Mouse (Mus musculus) hindbrain, embryonic 12.5 days (tissue): ENCODE results near the gene Lamc2. TPM values are rescaled to one million over a fixed set of nuclear protein-coding genes. Genes with fewer than 3 reads are reported as not detected.
A peak's percentile ranks its signal among the peaks of the same experiment; 100 is the strongest.

Experiments
- ATAC-seq: fragments of 200-750 bp; cut with Nextera tagmentation; 2 replicates; pipeline ENCODE4 v1.8.0; 2017; ENCODE audit warnings: moderate TSS enrichment; ENCODE audit not compliant: low FRiP score
- H3K27ac ChIP-seq: fragments of 300-500 bp; sonication (generic); 2 replicates; pipeline ENCODE4 v1.5.1; 2016; ENCODE audit warnings: mild to moderate bottlenecking
- H3K27me3 ChIP-seq: fragments of 300-500 bp; sonication (generic); 2 replicates; pipeline ENCODE4 v1.6.1; 2016; ENCODE audit warnings: mild to moderate bottlenecking
- H3K36me3 ChIP-seq: fragments of 300-500 bp; sonication (generic); 2 replicates; pipeline ENCODE4 v1.6.1; 2016; ENCODE audit warnings: mild to moderate bottlenecking
- H3K4me1 ChIP-seq: fragments of 300-500 bp; sonication (generic); 2 replicates; pipeline ENCODE4 v1.6.1; 2016
- H3K4me2 ChIP-seq: fragments of 300-500 bp; sonication (generic); replicated peaks from 2 replicates; pipeline ENCODE4 v1.6.1; 2016; ENCODE audit warnings: mild to moderate bottlenecking
- H3K4me3 ChIP-seq: fragments of 300-500 bp; sonication (generic); 2 replicates; pipeline ENCODE4 v1.5.1; 2016; ENCODE audit warnings: mild to moderate bottlenecking
- H3K9ac ChIP-seq: fragments of 300-500 bp; sonication (generic); 2 replicates; pipeline ENCODE4 v1.6.1; 2016; ENCODE audit warnings: mild to moderate bottlenecking, moderate library complexity
- H3K9me3 ChIP-seq: fragments of 300-500 bp; sonication (generic); replicated peaks from 2 replicates; pipeline ENCODE4 v1.6.1; 2016; ENCODE audit warnings: mild to moderate bottlenecking
- WGBS: fragments of 180-500 bp; shearing (Covaris S2); methylation state at CpG from one replicate; pipeline ENCODE4 v1.1.7; 2016; 5-methylcytosine and 5-hydroxymethylcytosine counted together
- polyA plus RNA-seq: library from polyadenylated mRNA; unstranded; fragments of >200 nt; fragmentation: Nextera tagmentation; extraction: Ambion mirVana; gene quantifications from 2 replicates; pipeline ENCODE4 v1.2.1, GENCODE M21; 2016

Lamc2 gene
- 1.6 and 2.1 TPM in 2 replicates for polyA plus RNA-seq

DNA sequence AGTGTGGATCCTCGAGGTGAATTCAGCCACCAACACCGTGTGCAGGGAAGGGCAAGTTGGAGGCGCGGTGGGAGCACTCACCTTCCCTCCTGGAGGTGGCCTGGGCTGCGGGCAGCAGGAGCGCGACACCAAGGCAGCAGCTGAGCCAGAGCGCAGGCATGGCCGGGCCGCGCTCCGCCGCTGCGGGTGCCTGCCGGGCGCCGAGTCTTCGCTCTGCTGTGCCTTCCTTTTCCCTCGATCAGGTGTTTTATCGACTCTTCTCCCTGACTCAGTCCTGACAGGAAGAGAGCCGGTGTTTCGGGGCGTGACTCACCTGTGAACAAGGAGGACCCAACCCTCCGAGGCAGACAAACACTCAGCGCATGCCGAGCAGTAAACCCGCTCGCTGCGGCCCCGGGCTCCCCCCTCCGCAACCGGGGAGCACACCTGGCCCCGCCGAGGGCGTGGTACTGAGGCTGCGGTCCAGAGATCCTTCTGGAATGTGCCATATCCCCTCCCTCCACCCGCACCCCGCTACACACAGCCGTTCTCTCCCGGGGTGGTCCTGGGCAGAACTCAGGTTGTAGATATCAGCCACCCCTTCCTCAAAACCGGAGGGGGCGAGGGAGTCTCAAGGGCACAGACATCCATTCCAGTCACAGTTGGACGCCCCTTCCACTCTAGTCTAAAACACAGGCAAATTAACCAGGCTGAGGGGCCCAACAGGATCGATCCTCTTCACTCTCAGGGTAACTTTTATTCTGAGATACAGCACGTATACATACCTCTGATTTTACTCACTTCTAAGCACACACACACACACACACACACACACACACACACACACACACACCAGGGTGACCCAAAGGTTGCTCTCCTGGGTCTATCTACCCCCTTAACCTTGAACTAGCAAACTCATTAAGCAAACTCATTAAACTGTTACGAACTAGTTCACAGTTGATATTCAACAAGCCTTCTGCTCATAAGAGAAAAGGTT, at the start of gene Lamc2:
TSS of gene Lamc2 (minus strand) at position 620 of the 976 bp plus-strand sequence.
- Histone ChIP-seq H3K9me3 (no peaks in the 10 kb centered on the region), H3K36me3 (no peaks in the 10 kb centered on the region), H3K4me2 (peak within 1 kb of the TSS; percentile 94), H3K9ac (peak within 1 kb of the TSS; percentile 59), H3K4me1 (peaks cover 12% of the 10 kb centered on the region), H3K4me3 (peak within 1 kb of the TSS; percentile 44), H3K27me3 (peaks cover 49% of the 10 kb centered on the region), H3K27ac (no peak within 1 kb of the TSS)
- 3% methylated on average over 35 of the region's 46 CpGs for WGBS
- ATAC-seq, result peak; percentile 56; the same call in 1 of the 2 replicates

DNA sequence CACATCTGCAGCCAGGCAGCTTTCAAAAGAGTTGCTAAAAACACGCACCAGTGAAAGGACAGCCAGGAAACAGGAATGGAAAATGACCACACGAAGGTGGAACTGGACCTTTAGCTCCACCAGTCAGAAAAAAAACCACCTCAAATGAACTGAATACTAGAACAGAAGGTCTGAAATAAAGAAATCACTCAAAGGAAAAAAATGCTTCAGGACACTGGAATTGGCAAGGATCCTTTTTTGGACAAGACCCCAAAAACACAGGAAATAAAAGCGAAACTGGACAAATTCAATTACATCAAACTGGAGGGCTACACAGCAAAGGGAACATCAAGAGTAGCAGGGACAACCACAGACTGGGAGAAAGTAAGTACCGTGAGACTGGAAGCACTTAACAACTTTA, 49.3 kb upstream of the Lamc2 start:
- H3K36me3 ChIP-seq, result peaks cover 45% of the 10 kb centered on the region
- no peaks in the 10 kb centered on the region for H3K9me3 ChIP-seq
- 89% methylated on average over 4 of the region's 4 CpGs for WGBS

GRCm38 (mm10) chr1:153231681-153232080, 45.4 kb upstream of the Lamc2 start:
- no peak for ATAC-seq
- Histone ChIP-seq H3K27ac (no peak overlapping the region), H3K9ac (no peak overlapping the region), H3K4me3 (no peak overlapping the region), H3K36me3 (peaks cover 68% of the 10 kb centered on the region), H3K9me3 (no peaks in the 10 kb centered on the region), H3K4me1 (no peaks in the 10 kb centered on the region), H3K4me2 (no peak overlapping the region), H3K27me3 (no peaks in the 10 kb centered on the region)
- 95% methylated on average over 9 of the region's 9 CpGs for WGBS

More for the DNA sequence above, 49.3 kb upstream of the Lamc2 start:
- no peak for ATAC-seq
- Histone ChIP-seq H3K4me3 (no peak overlapping the region), H3K27me3 (no peaks in the 10 kb centered on the region), H3K4me1 (no peaks in the 10 kb centered on the region), H3K27ac (no peak overlapping the region), H3K9ac (no peak overlapping the region), H3K4me2 (no peak overlapping the region)

DNA sequence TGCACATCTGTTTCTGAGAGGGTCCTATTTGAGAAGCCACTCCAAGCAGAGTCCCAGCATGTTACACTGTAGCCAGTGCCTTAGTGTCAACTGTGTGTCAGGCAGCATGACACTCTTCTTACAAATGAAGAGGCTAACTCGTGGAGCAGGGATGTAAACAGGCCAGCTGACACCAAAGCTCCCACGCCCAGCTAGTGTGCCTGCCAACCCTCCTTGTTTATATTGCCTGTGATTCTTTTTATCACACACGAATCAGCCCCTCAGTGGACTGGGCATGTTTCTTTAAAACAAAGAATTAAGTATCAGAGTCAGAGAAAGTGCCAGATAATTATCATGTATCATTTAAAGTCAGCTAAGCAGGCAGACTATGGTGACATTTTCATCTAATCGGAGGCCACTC, 41.7 kb upstream of the Lamc2 start:
- H3K9me3 ChIP-seq, result no peaks in the 10 kb centered on the region
- H3K9ac ChIP-seq, result no peak overlapping the region
- H3K27ac ChIP-seq, result no peak overlapping the region
- no peaks in the 10 kb centered on the region for H3K27me3 ChIP-seq
- H3K4me1 ChIP-seq, result no peaks in the 10 kb centered on the region
- ATAC-seq, result no peak
- no peak overlapping the region for H3K4me2 ChIP-seq
- H3K4me3 ChIP-seq, result no peak overlapping the region
- 76% methylated on average over 4 of the region's 4 CpGs for WGBS
- H3K36me3 ChIP-seq, result peaks cover 76% of the 10 kb centered on the region

DNA sequence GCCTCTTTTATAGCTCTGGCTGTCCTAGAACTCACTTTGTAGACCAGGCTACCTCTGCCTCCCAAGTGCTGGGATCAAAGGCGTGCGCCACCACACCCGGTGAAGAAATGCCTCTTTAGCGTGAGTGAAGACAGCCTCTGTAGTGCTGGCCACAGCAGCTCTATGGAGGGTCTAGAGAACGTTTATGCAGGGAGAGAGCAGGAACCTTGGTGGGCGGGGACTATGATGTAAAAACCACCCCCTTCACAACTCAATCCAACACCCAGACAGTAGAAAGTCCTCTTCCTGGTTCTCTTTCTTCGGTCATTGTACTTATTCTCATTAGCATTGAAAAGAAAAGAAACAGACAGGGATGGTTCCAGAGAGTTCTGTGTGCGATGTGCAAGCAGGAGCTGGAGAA, 40.8 kb upstream of the Lamc2 start:
- no peak overlapping the region for H3K4me2 ChIP-seq
- no peak for ATAC-seq
- no peak overlapping the region for H3K4me3 ChIP-seq
- no peaks in the 10 kb centered on the region for H3K27me3 ChIP-seq
- no peaks in the 10 kb centered on the region for H3K4me1 ChIP-seq
- H3K9me3 ChIP-seq, result no peaks in the 10 kb centered on the region
- H3K36me3 ChIP-seq, result peaks cover 70% of the 10 kb centered on the region
- no peak overlapping the region for H3K9ac ChIP-seq
- 87% methylated on average over 8 of the region's 8 CpGs for WGBS
- no peak overlapping the region for H3K27ac ChIP-seq

DNA sequence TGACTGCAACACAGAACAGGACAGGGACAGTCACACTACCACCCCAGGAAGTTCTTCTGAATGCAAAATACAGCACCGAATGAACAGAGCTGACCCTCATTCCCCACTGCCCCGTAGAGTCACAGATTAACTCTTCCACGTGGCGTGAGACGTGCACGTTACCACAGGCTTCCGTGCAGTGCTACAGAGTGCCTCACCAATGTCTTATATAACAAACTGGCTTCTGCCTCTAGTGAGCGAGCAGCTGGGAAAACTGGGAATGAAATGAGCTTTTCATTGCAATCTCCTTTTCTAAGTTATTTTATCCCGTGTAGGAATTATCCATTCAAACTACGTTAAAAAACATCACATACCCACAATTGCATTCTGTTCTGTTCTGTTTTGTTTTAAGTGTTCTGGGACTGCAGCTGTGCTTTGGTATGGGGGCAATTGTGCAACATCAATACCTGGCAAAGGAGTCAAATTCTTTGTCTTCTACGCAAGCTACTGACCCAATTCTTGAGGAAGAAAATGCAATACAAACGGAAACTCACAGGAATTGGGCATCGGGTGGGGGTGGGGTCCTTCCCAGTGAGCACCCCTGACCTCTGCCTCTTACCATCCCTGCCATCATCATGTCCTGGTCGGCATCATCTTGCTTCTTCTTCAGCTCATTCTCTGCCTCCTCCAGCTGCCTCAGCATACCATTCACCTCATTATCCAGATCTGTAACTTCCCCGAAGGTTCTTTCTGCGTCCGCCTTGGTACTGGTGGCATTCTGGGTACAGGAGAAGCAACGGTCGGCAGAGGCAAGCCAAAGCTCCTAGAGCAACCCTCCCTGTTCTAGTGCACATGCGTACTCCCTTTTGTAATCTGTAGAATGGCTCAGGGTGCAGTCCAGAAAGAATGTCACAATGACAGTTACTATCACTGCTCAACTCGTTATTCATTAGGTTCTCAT, 39.8 kb upstream of the Lamc2 start:
- H3K27ac ChIP-seq, result no peak overlapping the region
- H3K4me1 ChIP-seq, result no peaks in the 10 kb centered on the region
- no peaks in the 10 kb centered on the region for H3K27me3 ChIP-seq
- no peak overlapping the region for H3K9ac ChIP-seq
- H3K4me3 ChIP-seq, result no peak overlapping the region
- peaks cover 71% of the 10 kb centered on the region for H3K36me3 ChIP-seq
- H3K4me2 ChIP-seq, result no peak overlapping the region
- no peak for ATAC-seq
- 87% methylated on average over 21 of the region's 21 CpGs for WGBS
- H3K9me3 ChIP-seq, result no peaks in the 10 kb centered on the region

DNA sequence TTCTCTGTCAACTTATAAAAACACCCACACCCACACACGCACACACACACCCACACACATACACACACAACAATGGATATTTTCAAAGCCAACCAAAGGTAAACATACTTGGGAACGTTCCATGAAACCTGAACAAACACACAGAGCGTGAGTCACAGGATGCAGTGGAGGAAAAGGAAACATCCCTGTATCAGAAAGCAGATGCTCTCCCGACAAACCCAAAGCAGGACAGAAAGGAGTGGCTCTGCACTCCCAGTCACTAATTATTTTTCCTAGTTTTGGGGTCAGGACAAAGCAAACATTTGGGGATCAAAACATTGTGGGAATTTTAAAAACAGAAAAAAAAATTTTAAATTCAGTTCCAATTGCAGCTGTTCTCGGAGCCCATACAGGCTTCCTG, 38.1 kb upstream of the Lamc2 start:
- H3K36me3 ChIP-seq, result peaks cover 65% of the 10 kb centered on the region
- no peak overlapping the region for H3K27ac ChIP-seq
- no peak overlapping the region for H3K9ac ChIP-seq
- 80% methylated on average over 5 of the region's 5 CpGs for WGBS
- no peak overlapping the region for H3K4me2 ChIP-seq
- no peaks in the 10 kb centered on the region for H3K27me3 ChIP-seq
- no peaks in the 10 kb centered on the region for H3K4me1 ChIP-seq
- H3K4me3 ChIP-seq, result no peak overlapping the region
- ATAC-seq, result no peak
- no peaks in the 10 kb centered on the region for H3K9me3 ChIP-seq

- Histone ChIP-seq H3K9me3 (no peaks in the 10 kb centered on the region), H3K4me2 (no peak overlapping the region), H3K27me3 (no peaks in the 10 kb centered on the region), H3K27ac (no peak overlapping the region), H3K4me3 (no peak overlapping the region), H3K36me3 (peaks cover 24% of the 10 kb centered on the region), H3K9ac (no peak overlapping the region), H3K4me1 (no peaks in the 10 kb centered on the region)
- no peak for ATAC-seq
- 59% methylated on average over 9 of the region's 9 CpGs for WGBS
Observed at GRCm38 (mm10) chr1:153219376-153219775, 33.1 kb upstream of the Lamc2 start.

DNA sequence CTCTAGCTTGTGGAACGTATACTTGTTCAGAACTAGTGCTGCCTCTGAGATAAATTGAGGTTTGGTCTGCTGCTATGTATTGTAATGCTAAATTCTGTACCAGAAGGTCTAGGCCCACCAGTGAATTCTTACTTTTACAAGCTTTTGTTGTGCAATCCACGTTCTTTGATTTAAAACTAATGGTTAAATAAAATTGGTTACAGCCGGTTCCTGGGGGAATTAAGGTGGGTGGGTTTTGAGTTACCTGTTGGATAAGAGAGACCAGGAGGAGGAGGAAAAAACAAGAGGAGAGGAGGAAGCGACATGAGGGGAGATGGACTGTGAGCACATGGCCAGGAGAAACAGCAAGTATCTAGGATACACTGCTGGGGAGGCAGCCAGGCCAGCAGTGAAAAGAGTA, 30.3 kb upstream of the Lamc2 start:
- Histone ChIP-seq H3K36me3 (peaks cover 12% of the 10 kb centered on the region), H3K9ac (no peak overlapping the region), H3K9me3 (no peaks in the 10 kb centered on the region), H3K27me3 (no peaks in the 10 kb centered on the region), H3K4me2 (no peak overlapping the region), H3K4me1 (no peaks in the 10 kb centered on the region), H3K4me3 (no peak overlapping the region), H3K27ac (no peak overlapping the region)
- WGBS, result 72% methylated on average over 4 of the region's 4 CpGs
- no peak for ATAC-seq

GRCm38 (mm10) chr1:153215676-153216075, 29.4 kb upstream of the Lamc2 start:
- H3K4me1 ChIP-seq, result no peaks in the 10 kb centered on the region
- H3K36me3 ChIP-seq, result peaks cover 3% of the 10 kb centered on the region
- H3K4me2 ChIP-seq, result no peak overlapping the region
- WGBS, result 67% methylated on average over 5 of the region's 5 CpGs
- H3K4me3 ChIP-seq, result no peak overlapping the region
- H3K9ac ChIP-seq, result no peak overlapping the region
- ATAC-seq, result no peak
- H3K9me3 ChIP-seq, result no peaks in the 10 kb centered on the region
- no peak overlapping the region for H3K27ac ChIP-seq
- no peaks in the 10 kb centered on the region for H3K27me3 ChIP-seq

DNA sequence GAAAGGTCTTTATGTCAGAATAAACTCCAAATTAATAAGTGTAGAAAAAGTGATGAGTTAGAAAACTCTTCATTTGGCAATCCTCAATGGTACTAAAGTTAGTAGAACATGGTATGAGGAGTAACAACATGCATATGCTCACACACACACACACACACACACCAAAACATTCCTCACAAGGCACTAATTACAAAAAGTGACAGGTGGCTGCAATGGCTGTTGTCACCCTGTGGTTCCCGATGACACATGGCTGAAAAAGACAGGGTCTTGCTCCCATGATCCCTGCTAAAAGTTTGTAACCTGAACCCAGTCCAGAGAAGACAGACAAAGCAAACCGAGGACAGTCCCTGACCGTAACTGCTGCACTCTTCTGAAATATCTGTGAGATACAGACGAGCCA, 24.7 kb upstream of the Lamc2 start:
- H3K4me3 ChIP-seq, result no peak overlapping the region
- H3K27ac ChIP-seq, result no peak overlapping the region
- no peaks in the 10 kb centered on the region for H3K36me3 ChIP-seq
- 33% methylated on average over 4 of the region's 4 CpGs for WGBS
- ATAC-seq, result no peak
- H3K9me3 ChIP-seq, result no peaks in the 10 kb centered on the region
- no peaks in the 10 kb centered on the region for H3K27me3 ChIP-seq
- no peaks in the 10 kb centered on the region for H3K4me1 ChIP-seq
- H3K9ac ChIP-seq, result no peak overlapping the region
- no peak overlapping the region for H3K4me2 ChIP-seq

DNA sequence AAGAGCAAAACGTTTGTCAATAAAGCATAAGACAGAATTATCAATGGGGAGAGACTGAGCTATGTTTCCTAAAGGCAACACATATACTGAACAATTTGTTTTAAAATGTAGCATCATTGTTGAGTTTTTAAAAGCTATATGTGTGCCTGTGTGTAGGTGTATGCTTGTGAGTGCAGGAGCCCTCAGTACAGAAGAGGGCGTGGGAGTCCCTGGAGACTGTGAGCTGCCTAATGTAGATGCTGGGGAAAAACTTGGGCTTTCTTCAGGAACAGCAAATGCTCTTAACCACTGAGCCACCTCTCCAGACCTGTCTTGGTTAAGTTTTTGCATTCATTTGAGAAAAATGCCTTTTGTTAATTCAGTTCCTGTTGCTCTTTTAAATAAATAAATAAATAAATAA, 24.0 kb upstream of the Lamc2 start:
- no peaks in the 10 kb centered on the region for H3K9me3 ChIP-seq
- no peaks in the 10 kb centered on the region for H3K36me3 ChIP-seq
- H3K4me2 ChIP-seq, result no peak overlapping the region
- H3K9ac ChIP-seq, result no peak overlapping the region
- WGBS, result 83% methylated on average over 2 of the region's 2 CpGs
- ATAC-seq, result no peak
- no peaks in the 10 kb centered on the region for H3K4me1 ChIP-seq
- H3K27me3 ChIP-seq, result no peaks in the 10 kb centered on the region
- H3K4me3 ChIP-seq, result no peak overlapping the region
- H3K27ac ChIP-seq, result no peak overlapping the region
